Mouse (Mus musculus) megakaryocyte, embryonic 14.5 days (primary cell): ENCODE measurements around the gene Ly6g5b.

Experiments used
- FLI1 ChIP-seq: IDR thresholded peaks from 2 replicates; pipeline ENCODE4 v1.6.1; 2012; ENCODE audit warnings: low read length, inconsistent platforms, mixed read lengths
- GATA1 ChIP-seq: IDR thresholded peaks from 3 replicates; pipeline ENCODE4 v1.6.1; 2012; ENCODE audit warnings: mixed read lengths, low read length, inconsistent platforms, borderline replicate concordance

DNA sequence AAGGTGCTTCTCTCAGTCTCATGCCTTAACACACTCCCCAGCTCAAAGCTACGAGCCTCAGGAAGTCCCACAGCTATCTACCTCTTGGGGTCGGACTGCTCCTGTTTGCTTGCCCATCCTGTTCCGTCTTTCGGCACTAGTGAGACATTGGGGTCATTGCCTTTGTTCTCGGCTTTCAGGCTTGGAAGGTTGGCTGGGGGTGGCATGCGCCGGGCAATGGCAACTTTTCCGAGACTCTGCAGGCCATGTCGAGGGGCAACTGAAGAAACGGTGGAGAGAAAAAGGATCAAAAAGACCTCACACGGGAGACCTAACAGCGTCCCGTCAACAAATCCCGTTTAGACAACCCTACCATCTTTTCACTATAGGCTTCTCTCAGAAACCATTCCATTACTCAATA lies 46.9 kb upstream of the Ly6g5b start:
- no peak for TF ChIP-seq FLI1
- TF ChIP-seq GATA1, result no peak
